Mouse (Mus musculus): ENCODE data around the gene Sgsm3. TPM values are rescaled to one million over a fixed set of nuclear protein-coding genes. Genes with fewer than 3 reads are reported as not detected.

Sgsm3 gene
- polyA plus RNA-seq, 1 experiment from 2014 or later: 39.2 TPM

DNA sequence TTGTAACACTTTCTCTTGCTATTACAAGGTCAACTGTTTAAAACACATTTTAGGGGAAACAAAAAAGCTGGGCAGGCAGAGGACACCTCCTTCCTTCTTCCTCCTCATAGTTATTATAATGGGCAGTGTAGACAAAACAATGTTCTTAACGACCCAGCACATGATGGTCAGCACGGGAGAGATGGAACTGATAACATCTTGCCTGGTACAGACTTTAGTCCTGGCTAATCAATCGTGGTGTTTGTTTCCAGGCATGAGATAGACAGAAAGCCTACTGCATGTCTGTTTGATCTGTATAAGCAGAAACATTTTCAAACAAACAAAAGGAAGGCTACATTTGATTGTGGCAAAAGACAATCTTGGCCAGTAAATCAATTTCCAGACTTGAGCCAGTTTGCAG is 72.9 kb downstream of the Sgsm3 start:
- no peaks in the 10 kb centered on the region for H3K36me3 ChIP-seq (ENCODE audit: poor library complexity, severe bottlenecking)
- H3K4me3 ChIP-seq: no peak overlapping the region
- WGBS: 64% methylated on average over 3 of the region's 3 CpGs
- no peaks in the 10 kb centered on the region for H3K27me3 ChIP-seq
- H3K27ac ChIP-seq: no peak overlapping the region
- ATAC-seq: no peak
- H3K4me2 ChIP-seq: no peak overlapping the region
- H3K4me1 ChIP-seq: 0 out of 2 replicates have a peak, but pooled peaks cover 3% of the 10 kb centered on the region
- H3K9ac ChIP-seq: no peak overlapping the region
- no peaks in the 10 kb centered on the region for H3K9me3 ChIP-seq (replicated peaks)

DNA sequence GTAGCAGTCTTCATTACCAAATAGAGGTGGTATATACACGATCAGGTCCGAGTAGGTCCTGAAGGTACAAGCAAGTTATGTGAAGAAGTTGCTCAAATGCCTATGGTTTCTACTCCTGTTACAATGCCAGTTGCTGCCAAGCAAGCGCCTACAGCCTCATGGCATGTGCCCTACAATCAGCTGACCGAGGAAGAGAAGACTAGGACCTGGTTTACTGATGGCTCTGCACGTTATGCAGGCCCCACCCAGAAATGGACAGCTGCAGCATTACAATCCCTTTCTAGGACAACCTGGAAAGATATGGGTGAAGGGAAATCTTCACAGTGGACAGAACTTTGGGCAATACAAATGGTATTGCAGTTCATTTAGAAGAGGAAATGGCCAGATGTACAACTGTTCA is 74.9 kb downstream of the Sgsm3 start:
- Histone ChIP-seq H3K27ac (no peak overlapping the region), H3K36me3 (ENCODE audit: poor library complexity, severe bottlenecking) (no peaks in the 10 kb centered on the region), H3K4me1 (0 out of 2 replicates have a peak, but pooled peaks cover 2% of the 10 kb centered on the region), H3K27me3 (no peaks in the 10 kb centered on the region), H3K4me2 (no peak overlapping the region), H3K9me3 (replicated peaks) (no peaks in the 10 kb centered on the region), H3K4me3 (no peak overlapping the region), H3K9ac (no peak overlapping the region)
- ATAC-seq: no peak
- WGBS: 95% methylated on average over 5 of the region's 5 CpGs

DNA sequence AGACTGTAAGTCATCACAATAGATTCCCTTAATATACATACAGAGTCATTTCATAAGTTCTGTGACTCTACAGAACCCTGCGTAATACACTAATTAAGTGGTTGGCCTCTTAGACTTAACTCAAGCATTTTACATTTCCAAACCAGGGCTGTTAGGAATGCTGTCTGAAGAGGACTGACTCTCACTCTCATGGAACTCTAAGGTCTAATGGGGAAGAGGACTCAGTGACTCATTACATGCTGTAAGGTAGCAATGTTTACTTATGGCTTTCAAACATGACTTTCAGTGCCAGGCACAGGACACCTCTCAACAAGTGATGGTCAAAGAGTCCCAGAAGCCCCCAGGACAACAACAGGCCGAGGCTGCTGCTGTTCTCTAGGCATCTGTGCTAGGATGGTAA is 77.9 kb downstream of the Sgsm3 start:
- no peak overlapping the region for H3K4me2 ChIP-seq
- no peak overlapping the region for H3K4me3 ChIP-seq
- ATAC-seq: no peak
- no peaks in the 10 kb centered on the region for H3K36me3 ChIP-seq (ENCODE audit: poor library complexity, severe bottlenecking)
- WGBS: 95% methylated on average over 2 of the region's 2 CpGs
- H3K9ac ChIP-seq: no peak overlapping the region
- no peaks in the 10 kb centered on the region for H3K27me3 ChIP-seq
- no peak overlapping the region for H3K27ac ChIP-seq
- H3K9me3 ChIP-seq (replicated peaks): no peaks in the 10 kb centered on the region
- no peaks in the 10 kb centered on the region for H3K4me1 ChIP-seq

DNA sequence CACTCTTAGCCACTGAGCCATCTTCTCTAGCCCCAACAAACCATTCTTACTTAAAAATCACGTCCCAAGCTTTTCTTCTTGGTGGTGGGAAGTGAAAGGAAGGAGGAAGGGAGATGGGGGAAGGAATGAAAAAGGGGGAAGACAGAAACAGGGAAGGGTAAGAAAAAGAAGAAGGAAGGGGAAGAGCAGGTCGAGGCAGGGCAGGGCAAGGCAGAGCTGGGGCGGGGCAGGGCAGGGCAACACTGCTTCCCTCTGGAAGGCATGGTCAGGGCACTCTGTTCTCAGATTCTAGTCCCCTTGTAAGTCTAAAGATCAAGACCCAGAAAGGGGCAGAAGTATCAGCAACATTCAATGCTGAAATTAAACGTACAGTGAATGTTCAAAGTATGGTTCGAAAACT is 80.2 kb downstream of the Sgsm3 start:
- no peak for ATAC-seq
- Histone ChIP-seq H3K36me3 (ENCODE audit: poor library complexity, severe bottlenecking) (no peaks in the 10 kb centered on the region), H3K4me1 (peaks cover 8% of the 10 kb centered on the region), H3K4me3 (no peak overlapping the region), H3K4me2 (no peak overlapping the region), H3K9ac (no peak overlapping the region), H3K27ac (no peak overlapping the region), H3K27me3 (no peaks in the 10 kb centered on the region), H3K9me3 (replicated peaks) (no peaks in the 10 kb centered on the region)
- 90% methylated on average over 5 of the region's 5 CpGs for WGBS

DNA sequence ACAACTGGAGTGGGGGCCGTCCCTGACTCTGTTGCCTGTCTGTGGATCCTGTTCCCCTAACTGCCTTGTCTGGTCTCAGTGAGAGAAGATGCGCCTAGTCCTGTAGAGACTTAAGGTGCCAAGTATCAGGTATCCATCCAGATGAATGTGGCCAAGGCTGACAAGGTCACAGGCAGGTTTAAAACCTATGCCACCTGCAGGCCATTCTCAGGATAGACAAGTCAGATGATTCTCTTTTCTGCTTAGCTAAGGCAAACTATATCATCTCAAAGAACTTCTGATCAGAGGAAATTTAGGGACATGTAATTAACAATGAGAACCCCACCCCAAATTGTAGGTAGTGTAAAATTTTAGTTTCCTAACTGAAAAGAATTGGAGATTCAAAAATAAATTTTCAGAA is 83.4 kb downstream of the Sgsm3 start:
- 91% methylated on average over 2 of the region's 2 CpGs for WGBS
- Histone ChIP-seq H3K27me3 (no peaks in the 10 kb centered on the region), H3K9ac (no peak overlapping the region), H3K4me3 (no peak overlapping the region), H3K27ac (no peak overlapping the region), H3K4me1 (peaks cover 11% of the 10 kb centered on the region), H3K4me2 (no peak overlapping the region), H3K9me3 (replicated peaks) (no peaks in the 10 kb centered on the region), H3K36me3 (ENCODE audit: poor library complexity, severe bottlenecking) (no peaks in the 10 kb centered on the region)
- no peak for ATAC-seq

Small RNAs within 50 kb of the gene (microRNA-seq; reads per million reads assigned to microRNA genes)
- 20.9 reads per million, percentile 30 among the genes with 10 or more reads in this experiment for gene Mir5113

Other genes with a start within 250 kb of the Sgsm3 start
- gene Adsl, start 29.3 kb upstream of the Sgsm3 start, polyA plus RNA-seq (2015; fragmentation: Nextera tagmentation; extraction: Ambion mirVana): 123 and 134 TPM in 2 replicates
- 21.2 and 23.4 TPM in 2 replicates for gene Mrtfa, start 213.0 kb downstream of the Sgsm3 start, polyA plus RNA-seq (2015; fragmentation: Nextera tagmentation; extraction: Ambion mirVana)

Data from forebrain, embryonic 13.5 days (tissue).